Mouse (Mus musculus): Measurements from ENCODE around the gene Ptk7. TPM values are rescaled to one million over a fixed set of nuclear protein-coding genes. Genes with fewer than 3 reads are reported as not detected.

The Ptk7 gene
- 5.1 and 118 TPM in 2 replicates for polyA plus RNA-seq (2012; rRNA removed; ENCODE audit: low replicate concordance)

DNA sequence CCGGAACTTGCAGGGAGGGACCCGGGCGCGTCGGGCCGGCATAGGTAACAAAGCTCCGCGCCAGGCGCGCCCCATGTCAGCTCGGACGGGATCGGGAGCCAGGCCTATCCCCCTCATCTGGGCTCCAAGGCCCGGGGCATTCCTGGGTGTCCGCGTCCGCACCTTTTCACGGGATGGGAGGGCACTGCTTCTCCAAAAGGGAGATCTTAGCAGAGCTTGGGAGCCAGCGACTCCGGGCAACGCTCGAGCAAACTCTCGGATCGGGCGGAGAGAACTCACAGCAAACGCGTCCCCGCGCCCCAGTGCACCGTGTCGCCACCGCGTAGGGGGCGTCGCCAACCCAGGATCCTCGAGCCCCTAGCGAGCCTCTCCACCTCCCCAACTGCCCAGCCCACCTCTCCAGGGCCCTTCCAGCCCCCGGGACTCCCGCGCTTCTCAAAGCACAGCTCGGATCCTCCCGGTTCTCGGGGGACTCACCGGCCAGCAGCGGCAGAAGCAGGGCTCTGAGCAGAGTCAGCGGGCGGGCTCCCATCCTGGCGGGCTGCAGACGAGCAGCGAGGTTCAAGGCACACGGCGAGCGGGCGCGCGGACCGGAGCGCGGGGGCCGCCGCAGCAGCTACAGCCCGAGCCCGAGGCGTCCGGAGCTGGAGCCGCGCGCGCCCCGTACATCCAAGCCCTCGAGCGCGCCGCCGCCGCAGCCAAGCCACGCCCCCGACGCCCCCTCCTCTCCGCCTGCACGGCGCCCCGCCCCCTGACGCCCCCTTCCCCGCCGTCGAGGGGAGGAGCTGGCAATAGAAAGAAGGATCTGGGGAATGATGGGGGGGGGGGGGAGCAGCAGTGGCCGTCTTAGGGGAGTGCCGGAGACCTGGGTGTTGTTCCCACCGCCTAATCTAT, at the start of gene Ptk7:
Gene Ptk7 (minus strand): TSS at position 714 of the 894 bp plus-strand sequence.

DNA sequence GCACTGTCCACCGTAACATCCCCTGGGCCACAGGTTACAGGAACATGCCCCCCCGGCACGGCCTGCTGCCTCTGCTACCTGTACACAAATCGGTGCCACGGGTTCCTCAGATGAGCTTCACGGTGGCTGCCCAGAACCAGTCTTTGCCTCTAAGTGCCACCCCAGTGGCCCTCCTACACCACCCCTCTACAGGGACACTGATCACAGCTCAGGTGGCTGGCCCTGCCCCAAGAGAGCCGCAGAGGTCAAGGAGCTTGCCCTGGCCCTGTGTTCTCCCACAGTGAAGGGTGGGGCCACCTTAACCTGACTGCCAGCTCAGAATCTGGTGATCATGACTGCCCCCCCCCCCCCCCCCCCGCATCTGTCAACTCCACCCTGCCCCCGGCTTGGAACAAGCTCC, 49.1 kb upstream of the Ptk7 start, which contains the start of gene Mea1:
Gene Mea1 (plus strand): TSS at position 378 of the 400 bp plus-strand sequence.

DNA sequence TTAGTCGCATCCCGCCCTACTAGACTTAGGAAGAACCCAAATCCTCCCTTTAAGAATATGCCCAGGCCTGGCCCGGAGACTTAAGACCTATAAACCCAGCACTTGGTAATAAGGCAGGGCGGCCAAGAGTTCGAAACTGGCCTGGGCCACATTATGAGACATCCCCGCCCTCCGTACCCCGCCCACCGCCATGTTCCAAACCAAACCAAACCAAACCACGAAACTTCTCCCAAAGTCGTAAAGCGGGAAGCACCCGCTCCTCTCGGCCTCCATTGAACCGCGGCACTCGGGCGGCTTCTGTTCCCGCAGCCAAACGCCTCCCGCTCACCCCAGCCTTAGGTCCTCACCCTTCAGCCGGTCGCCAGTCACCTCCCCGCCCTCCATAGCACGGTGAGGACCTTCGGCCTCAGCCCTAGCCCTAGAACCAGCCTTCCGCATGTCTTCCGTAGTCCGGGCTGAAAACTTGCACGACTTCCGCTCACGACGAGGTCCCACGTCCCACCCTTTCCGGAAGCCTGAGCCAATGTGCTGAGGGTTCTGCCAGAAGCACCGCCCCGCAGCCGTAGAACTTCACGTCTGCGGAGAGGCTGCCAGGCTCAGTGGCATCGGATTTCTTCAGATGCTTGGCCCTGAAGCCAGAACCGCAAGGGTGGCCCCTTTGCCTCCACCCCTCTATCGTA, 44.7 kb upstream of the Ptk7 start, which contains the start of gene Rrp36:
Gene Rrp36 (minus strand): TSS at position 503 of the 680 bp plus-strand sequence.

DNA sequence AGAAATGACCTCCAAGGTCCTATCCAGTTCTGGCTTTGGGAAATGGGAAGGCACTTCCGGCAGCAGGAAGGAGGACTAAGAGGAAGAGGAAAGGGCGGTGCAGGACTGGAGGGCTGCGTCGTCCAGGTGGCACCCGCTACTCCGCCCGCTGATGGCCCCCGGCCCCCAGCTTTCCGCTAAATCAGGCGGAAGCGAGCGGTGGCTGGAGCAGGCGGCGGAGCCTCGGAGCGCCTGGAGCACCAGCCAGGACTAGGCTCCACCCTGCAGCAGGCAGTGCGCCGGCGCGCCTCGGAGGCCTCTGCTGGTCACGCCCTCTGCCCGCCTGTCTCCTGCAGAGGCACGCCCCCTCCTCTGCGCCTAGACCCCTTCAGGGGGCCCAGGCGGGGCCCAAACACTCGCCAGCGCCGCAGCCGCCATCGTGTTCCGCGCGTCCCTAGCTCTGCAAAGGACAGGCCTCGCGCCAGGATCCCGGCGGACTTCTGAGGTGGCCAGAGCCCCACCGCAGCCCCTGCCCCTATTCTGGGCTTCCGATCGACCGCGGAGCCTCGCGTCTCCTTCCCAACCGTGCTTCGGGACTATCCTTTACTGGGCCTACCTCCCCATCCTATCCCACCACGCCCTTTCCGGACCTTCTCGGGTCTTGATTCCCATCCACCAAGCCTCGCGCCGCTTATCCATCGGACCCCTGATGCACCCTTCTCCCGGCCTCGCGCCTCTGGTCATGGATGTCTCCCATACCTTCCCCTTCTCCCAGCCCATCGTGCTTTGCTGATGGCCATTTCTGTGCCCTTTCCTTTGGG, 21.1 kb upstream of the Ptk7 start, which contains the start of gene Cul7:
Gene Cul7 (plus strand): TSS at position 106 of the 800 bp plus-strand sequence.

DNA sequence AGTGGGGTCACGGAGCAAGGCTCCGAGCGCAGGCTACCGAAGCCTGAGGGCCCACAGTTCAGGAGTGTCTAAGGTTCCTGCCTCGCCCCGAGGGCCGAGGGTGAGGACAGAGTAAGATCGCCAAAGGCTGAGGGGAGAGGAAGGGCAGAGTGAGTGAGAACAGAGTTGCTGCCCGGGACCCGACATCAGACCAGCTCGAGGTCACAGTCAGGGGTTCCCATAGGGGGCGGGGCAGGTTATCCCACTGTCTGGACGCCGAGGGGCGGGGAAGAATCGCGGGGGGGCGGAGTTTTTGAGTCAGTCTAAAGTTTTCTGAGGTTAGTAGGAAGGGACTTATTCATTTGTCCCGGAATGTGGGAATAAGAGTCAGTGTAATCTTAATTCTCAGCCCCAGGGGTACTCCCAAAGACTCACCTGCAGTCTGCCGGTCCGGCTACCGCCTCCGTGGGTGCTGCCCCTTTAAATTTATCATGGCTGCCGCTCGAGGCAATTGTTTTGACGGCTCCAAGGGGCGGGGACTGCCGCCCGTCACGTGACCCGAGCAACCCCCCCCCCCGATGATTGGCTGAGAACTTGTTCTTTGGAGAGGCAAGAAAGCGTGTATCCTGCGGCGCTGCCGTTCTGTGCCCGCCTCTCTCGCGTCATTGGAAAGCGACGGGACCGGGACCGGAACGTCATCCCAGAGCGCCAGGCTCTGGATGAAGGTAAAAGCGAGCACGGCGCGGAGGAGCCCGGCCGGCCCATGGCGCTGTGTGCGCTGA, 16.4 kb upstream of the Ptk7 start, which contains the start of the genes Klc4 and Mrpl2:
Gene Klc4 (minus strand): TSS at position 462 of the 761 bp plus-strand sequence.
Gene Mrpl2 (plus strand): TSS at position 669 of the 761 bp plus-strand sequence.

DNA sequence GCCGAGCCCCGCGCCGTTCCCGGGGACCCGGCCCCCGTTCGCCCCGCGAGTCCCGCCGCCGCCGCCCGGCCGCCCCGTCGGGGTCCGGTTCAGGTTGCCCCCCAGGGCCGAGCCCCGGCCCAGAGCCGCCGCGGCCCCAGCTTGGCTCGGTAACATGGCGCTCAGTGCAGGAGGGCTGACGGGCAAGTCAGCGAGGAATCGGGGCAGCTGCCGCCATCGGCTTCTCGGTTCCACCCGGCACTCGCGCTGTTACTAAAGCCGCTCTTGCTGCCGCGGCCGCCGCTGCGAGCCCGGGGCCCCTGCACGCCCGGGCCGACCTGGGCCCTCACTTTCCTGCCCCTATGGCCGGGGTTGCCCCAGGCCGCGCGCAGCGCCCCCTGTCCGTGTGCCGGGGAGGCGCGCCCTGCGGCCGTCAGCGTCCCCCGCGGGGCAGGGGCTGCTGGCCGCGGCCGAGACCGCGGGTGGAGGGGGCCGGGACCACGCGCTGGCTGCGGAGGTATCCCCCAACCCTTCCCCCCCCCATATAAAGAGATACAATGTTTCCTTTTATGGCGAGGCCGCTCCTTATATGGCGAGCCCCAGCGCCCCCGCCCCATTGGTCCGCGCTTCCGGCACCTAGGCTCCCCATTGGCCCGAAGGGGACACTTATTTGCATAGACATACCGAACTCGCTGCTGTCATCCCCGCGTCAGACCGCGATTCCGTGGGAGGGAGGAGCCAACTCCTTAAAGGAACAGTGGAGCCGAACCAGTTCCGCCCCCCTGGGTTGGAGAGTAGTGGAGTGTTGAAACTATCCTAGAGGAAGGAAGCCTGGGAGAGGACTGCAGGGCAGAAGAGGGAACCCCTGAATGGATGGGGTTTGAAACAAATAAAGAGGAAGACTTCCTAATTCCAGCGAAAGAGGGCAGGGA, 73.4 kb downstream of the Ptk7 start, which contains the start of gene Srf:
Gene Srf (minus strand): TSS at position 503 of the 911 bp plus-strand sequence.

DNA sequence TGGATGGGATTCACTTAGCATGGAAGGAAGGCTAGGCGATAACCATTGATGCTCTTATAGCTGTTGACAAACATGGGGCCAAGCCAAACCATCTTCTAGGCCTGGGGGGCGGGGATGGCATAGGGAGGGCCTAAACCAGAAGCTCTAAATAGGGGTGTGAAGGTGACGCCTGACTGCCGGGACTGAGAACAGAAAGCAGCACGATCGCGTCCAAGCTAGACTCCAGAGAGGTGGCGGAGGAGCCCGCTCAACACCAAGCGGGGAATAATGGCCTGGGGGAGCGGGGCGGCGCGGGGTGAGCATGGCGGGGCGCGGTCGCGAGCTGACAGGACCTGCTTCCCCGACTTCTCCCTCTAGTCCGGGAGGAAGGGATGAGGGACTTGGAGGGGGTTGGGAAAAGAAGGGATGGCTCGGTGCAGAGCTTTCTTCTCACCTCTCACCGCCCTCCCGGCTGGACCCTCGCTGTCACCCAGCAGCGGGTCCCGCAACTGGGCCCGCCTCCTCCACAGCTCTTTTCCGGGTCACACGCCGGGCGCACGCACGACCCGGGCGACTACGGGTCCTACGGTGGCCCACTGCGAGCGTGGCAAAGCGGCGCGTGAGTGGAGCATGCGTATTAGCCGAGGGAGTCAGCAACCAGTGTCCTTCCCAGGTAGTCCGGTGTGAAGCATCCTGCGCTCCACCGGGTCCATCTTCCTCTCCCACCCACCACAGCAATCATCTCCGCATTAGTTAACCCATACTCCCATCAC, 83.3 kb downstream of the Ptk7 start, which contains the start of gene Cul9:
Gene Cul9 (minus strand): TSS at position 576 of the 752 bp plus-strand sequence.

Other genes with a start within 250 kb of the Ptk7 start
- 10.7 and 24.5 TPM in 2 replicates for gene Zfp318, start 245.8 kb downstream of the Ptk7 start, polyA plus RNA-seq (2012; rRNA removed; ENCODE audit: low replicate concordance)
- gene Crip3, start 200.6 kb downstream of the Ptk7 start, polyA plus RNA-seq (2012; rRNA removed; ENCODE audit: low replicate concordance): 1.0 and 1.8 TPM in 2 replicates
- gene Slc22a7, start 191.0 kb downstream of the Ptk7 start, polyA plus RNA-seq (2012; rRNA removed; ENCODE audit: low replicate concordance): not detected in 2 replicates
- 0.03 and 0.35 TPM in 2 replicates for gene Ttbk1, start 141.8 kb downstream of the Ptk7 start, polyA plus RNA-seq (2012; rRNA removed; ENCODE audit: low replicate concordance)
- gene Dnph1, start 132.8 kb downstream of the Ptk7 start, polyA plus RNA-seq (2012; rRNA removed; ENCODE audit: low replicate concordance): 0.52 and 9.8 TPM in 2 replicates
- gene Cul9, start 83.1 kb downstream of the Ptk7 start, polyA plus RNA-seq (2012; rRNA removed; ENCODE audit: low replicate concordance): 31.7 and 46.2 TPM in 2 replicates
- gene Srf, start 73.3 kb downstream of the Ptk7 start, polyA plus RNA-seq (2012; rRNA removed; ENCODE audit: low replicate concordance): 89.3 and 235 TPM in 2 replicates
- gene Klc4, start 16.5 kb upstream of the Ptk7 start, polyA plus RNA-seq (2012; rRNA removed; ENCODE audit: low replicate concordance): 14.9 and 19.2 TPM in 2 replicates
- gene Mrpl2, start 16.7 kb upstream of the Ptk7 start, polyA plus RNA-seq (2012; rRNA removed; ENCODE audit: low replicate concordance): 65.3 and 89.3 TPM in 2 replicates
- 39.0 and 83.9 TPM in 2 replicates for gene Cul7, start 20.8 kb upstream of the Ptk7 start, polyA plus RNA-seq (2012; rRNA removed; ENCODE audit: low replicate concordance)
- 35.9 and 42.6 TPM in 2 replicates for gene Rrp36, start 44.8 kb upstream of the Ptk7 start, polyA plus RNA-seq (2012; rRNA removed; ENCODE audit: low replicate concordance)
- gene Mea1, start 49.3 kb upstream of the Ptk7 start, polyA plus RNA-seq (2012; rRNA removed; ENCODE audit: low replicate concordance): 80.7 and 88.9 TPM in 2 replicates
- 82.4 and 90.5 TPM in 2 replicates for gene Klhdc3, start 51.4 kb upstream of the Ptk7 start, polyA plus RNA-seq (2012; rRNA removed; ENCODE audit: low replicate concordance)
- gene Ppp2r5d, start 75.6 kb upstream of the Ptk7 start, polyA plus RNA-seq (2012; rRNA removed; ENCODE audit: low replicate concordance): 72.2 and 74.0 TPM in 2 replicates
- gene Pex6, start 82.0 kb upstream of the Ptk7 start, polyA plus RNA-seq (2012; rRNA removed; ENCODE audit: low replicate concordance): 55.9 and 71.7 TPM in 2 replicates
- gene Gnmt, start 99.7 kb upstream of the Ptk7 start, polyA plus RNA-seq (2012; rRNA removed; ENCODE audit: low replicate concordance): 1.9 and 2.7 TPM in 2 replicates
- gene Cnpy3, start 122.7 kb upstream of the Ptk7 start, polyA plus RNA-seq (2012; rRNA removed; ENCODE audit: low replicate concordance): 55.8 and 75.6 TPM in 2 replicates
- gene Ptcra, start 134.2 kb upstream of the Ptk7 start, polyA plus RNA-seq (2012; rRNA removed; ENCODE audit: low replicate concordance): not detected in 2 replicates
- gene 2310039H08Rik, start 143.1 kb upstream of the Ptk7 start, polyA plus RNA-seq (2012; rRNA removed; ENCODE audit: low replicate concordance): 79.9 and 106 TPM in 2 replicates
- 29.2 and 40.1 TPM in 2 replicates for gene Rpl7l1, start 153.2 kb upstream of the Ptk7 start, polyA plus RNA-seq (2012; rRNA removed; ENCODE audit: low replicate concordance)
- 7.0 and 16.5 TPM in 2 replicates for gene Bicral, start 229.0 kb upstream of the Ptk7 start, polyA plus RNA-seq (2012; rRNA removed; ENCODE audit: low replicate concordance)

Data from subcutaneous adipose tissue, adult 2 months (tissue).